Mouse (Mus musculus) megakaryocyte, embryonic 14.5 days (primary cell): Measurements from ENCODE around the gene Usp27x.

Source experiments
- FLI1 ChIP-seq: IDR thresholded peaks from 2 replicates; pipeline ENCODE4 v1.6.1; 2012; ENCODE audit warnings: low read length, inconsistent platforms, mixed read lengths
- GATA1 ChIP-seq: IDR thresholded peaks from 3 replicates; pipeline ENCODE4 v1.6.1; 2012; ENCODE audit warnings: mixed read lengths, low read length, inconsistent platforms, borderline replicate concordance

DNA sequence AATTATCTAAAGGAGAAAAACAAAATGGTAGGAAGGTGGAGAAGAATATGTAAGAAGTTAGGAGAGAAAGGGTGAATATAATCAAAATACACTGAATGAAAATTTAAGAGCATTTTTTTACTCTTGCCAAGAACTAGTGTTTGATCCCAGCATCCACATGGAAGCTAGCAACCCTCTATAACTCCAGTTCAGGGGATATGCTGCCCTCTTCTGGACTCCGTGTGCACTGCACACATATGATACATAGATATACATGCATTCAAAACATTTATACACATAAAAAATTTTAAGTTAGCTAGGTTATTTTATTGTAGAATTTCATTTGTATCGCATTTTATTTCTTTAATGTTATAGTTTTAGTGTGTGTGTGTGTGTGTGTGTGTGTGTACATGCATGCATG is 50.2 kb downstream of the Usp27x start:
- no peak for TF ChIP-seq GATA1
- no peak for TF ChIP-seq FLI1
